Mouse (Mus musculus): ENCODE data around the gene Ano7. TPM values are rescaled to one million over a fixed set of nuclear protein-coding genes. Genes with fewer than 3 reads are reported as not detected.

Gene Ano7
- total and polyA plus RNA-seq, 2 experiments from 2014 or later: 2.2 to 3.0 TPM

DNA sequence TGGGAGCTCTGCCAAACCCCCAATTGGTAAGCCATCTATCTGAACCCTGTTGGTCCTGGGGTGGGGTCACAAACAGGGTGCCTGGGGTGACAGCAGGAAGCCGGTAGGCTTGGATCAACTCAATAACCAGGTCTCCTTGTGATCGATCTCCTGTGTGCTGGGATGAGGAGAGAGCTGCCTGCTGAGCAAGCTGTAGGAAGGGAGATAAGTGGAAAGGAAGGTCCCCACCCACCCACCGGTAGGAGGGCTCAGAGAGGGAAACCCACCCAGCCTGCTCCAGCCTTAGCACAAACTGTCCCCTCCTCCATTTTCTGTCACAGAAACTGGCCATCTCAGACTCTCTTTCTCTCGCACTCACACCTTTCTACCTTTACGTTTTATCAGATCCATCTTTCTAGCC, 3.6 kb downstream of the Ano7 start:
- Histone ChIP-seq H3K9me3 (ENCODE audit: low read length) (no peaks in the 10 kb centered on the region), H3K27me3 (ENCODE audit: insufficient read depth, low read length) (no peaks in the 10 kb centered on the region), H3K9ac (replicated peaks; ENCODE audit: low read length, poor library complexity, severe bottlenecking) (no peak overlapping the region), H3K4me3 (ENCODE audit: low read depth, low read length) (no peak overlapping the region), H3K36me3 (ENCODE audit: insufficient read depth, low read length) (no peaks in the 10 kb centered on the region), H3K27ac (ENCODE audit: low read depth, low read length) (no peak overlapping the region), H3K4me1 (ENCODE audit: insufficient read depth, low read length) (no peaks in the 10 kb centered on the region), H3K4me2 (ENCODE audit: low read depth, low read length, poor library complexity, severe bottlenecking) (no peak overlapping the region)
- DNase-seq (ENCODE audit: low spot score) (no peak), ATAC-seq (ENCODE audit: low FRiP score) (no peak)
- WGBS: 70% methylated on average over 5 of the region's 5 CpGs
- no peak for TF ChIP-seq CTCF (IDR thresholded peaks at IDR 0.05)

GRCm38 (mm10) chr1:93379117-93379516, 5.4 kb downstream of the Ano7 start:
- H3K4me3 ChIP-seq (ENCODE audit: low read depth, low read length): no peak overlapping the region
- H3K9ac ChIP-seq (replicated peaks; ENCODE audit: low read length, poor library complexity, severe bottlenecking): no peak overlapping the region
- H3K9me3 ChIP-seq (ENCODE audit: low read length): no peaks in the 10 kb centered on the region
- no peak overlapping the region for H3K4me2 ChIP-seq (ENCODE audit: low read depth, low read length, poor library complexity, severe bottlenecking)
- no peaks in the 10 kb centered on the region for H3K4me1 ChIP-seq (ENCODE audit: insufficient read depth, low read length)
- WGBS: 79% methylated on average over 5 of the region's 5 CpGs
- no peaks in the 10 kb centered on the region for H3K27me3 ChIP-seq (ENCODE audit: insufficient read depth, low read length)
- no peak overlapping the region for H3K27ac ChIP-seq (ENCODE audit: low read depth, low read length)
- DNase-seq (ENCODE audit: low spot score) (no peak), ATAC-seq (ENCODE audit: low FRiP score) (no peak)
- no peak for TF ChIP-seq CTCF (IDR thresholded peaks at IDR 0.05)
- H3K36me3 ChIP-seq (ENCODE audit: insufficient read depth, low read length): no peaks in the 10 kb centered on the region

DNA sequence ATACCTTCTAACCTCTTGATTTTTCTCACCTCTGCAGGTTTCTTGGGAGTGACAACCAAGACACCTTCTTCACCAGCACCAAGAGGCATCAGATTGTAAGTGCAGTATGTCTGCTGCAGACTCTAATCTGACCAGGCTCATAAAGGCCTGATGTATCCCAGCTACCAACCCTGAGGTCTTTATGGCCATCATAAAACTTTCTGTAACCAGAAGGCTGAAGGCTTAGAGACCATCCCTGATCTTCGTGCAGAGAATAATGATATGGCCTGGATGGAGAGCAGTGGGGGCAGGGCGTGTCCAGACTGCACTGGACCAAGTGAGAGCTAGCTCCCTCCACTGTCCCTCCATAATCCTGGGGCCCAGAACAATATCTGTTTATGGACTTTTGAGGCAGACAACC, 13.5 kb downstream of the Ano7 start:
- Histone ChIP-seq H3K9ac (replicated peaks; ENCODE audit: low read length, poor library complexity, severe bottlenecking) (no peak overlapping the region), H3K27ac (ENCODE audit: low read depth, low read length) (no peak overlapping the region), H3K36me3 (ENCODE audit: insufficient read depth, low read length) (no peaks in the 10 kb centered on the region), H3K4me2 (ENCODE audit: low read depth, low read length, poor library complexity, severe bottlenecking) (no peak overlapping the region), H3K4me1 (ENCODE audit: insufficient read depth, low read length) (no peaks in the 10 kb centered on the region), H3K4me3 (ENCODE audit: low read depth, low read length) (no peak overlapping the region), H3K9me3 (ENCODE audit: low read length) (no peaks in the 10 kb centered on the region), H3K27me3 (ENCODE audit: insufficient read depth, low read length) (no peaks in the 10 kb centered on the region)
- 83% methylated on average over 2 of the region's 2 CpGs for WGBS
- TF ChIP-seq CTCF (IDR thresholded peaks at IDR 0.05): no peak
- ATAC-seq (ENCODE audit: low FRiP score): no peak
- no peak for DNase-seq (ENCODE audit: low spot score)

- Histone ChIP-seq H3K27ac (ENCODE audit: low read depth, low read length) (no peak overlapping the region), H3K27me3 (ENCODE audit: insufficient read depth, low read length) (no peaks in the 10 kb centered on the region), H3K4me3 (ENCODE audit: low read depth, low read length) (no peak overlapping the region), H3K4me2 (ENCODE audit: low read depth, low read length, poor library complexity, severe bottlenecking) (no peak overlapping the region), H3K4me1 (ENCODE audit: insufficient read depth, low read length) (no peaks in the 10 kb centered on the region), H3K9ac (replicated peaks; ENCODE audit: low read length, poor library complexity, severe bottlenecking) (no peak overlapping the region), H3K36me3 (ENCODE audit: insufficient read depth, low read length) (no peaks in the 10 kb centered on the region), H3K9me3 (ENCODE audit: low read length) (no peaks in the 10 kb centered on the region)
- no peak for ATAC-seq (ENCODE audit: low FRiP score)
- no peak for DNase-seq (ENCODE audit: low spot score)
- no peak for TF ChIP-seq CTCF (IDR thresholded peaks at IDR 0.05)
- 67% methylated on average over 2 of the region's 2 CpGs for WGBS
Measured at GRCm38 (mm10) chr1:93388906-93389305, 15.2 kb downstream of the Ano7 start.

GRCm38 (mm10) chr1:93401191-93402052, 27.7 kb downstream of the Ano7 start:
- H3K4me1 ChIP-seq (ENCODE audit: insufficient read depth, low read length): no peaks in the 10 kb centered on the region
- peak; percentile 36; the same call in 1 of the 2 replicates for ATAC-seq (ENCODE audit: low FRiP score)
- H3K27me3 ChIP-seq (ENCODE audit: insufficient read depth, low read length): no peaks in the 10 kb centered on the region; the same call in 1 of the 2 replicates
- H3K4me3 ChIP-seq (ENCODE audit: low read depth, low read length): peak overlapping the region; percentile 27
- H3K4me2 ChIP-seq (ENCODE audit: low read depth, low read length, poor library complexity, severe bottlenecking): peak overlapping the region; percentile 46
- peaks cover 3% of the 10 kb centered on the region; the same call in 1 of the 2 replicates for H3K36me3 ChIP-seq (ENCODE audit: insufficient read depth, low read length)
- no peak overlapping the region for H3K27ac ChIP-seq (ENCODE audit: low read depth, low read length)
- no peak overlapping the region for H3K9ac ChIP-seq (replicated peaks; ENCODE audit: low read length, poor library complexity, severe bottlenecking)
- TF ChIP-seq CTCF (IDR thresholded peaks at IDR 0.05): no peak
- WGBS: 25% methylated on average over 37 of the region's 38 CpGs
- no peaks in the 10 kb centered on the region for H3K9me3 ChIP-seq (ENCODE audit: low read length)
- DNase-seq (ENCODE audit: low spot score): no peak

DNA sequence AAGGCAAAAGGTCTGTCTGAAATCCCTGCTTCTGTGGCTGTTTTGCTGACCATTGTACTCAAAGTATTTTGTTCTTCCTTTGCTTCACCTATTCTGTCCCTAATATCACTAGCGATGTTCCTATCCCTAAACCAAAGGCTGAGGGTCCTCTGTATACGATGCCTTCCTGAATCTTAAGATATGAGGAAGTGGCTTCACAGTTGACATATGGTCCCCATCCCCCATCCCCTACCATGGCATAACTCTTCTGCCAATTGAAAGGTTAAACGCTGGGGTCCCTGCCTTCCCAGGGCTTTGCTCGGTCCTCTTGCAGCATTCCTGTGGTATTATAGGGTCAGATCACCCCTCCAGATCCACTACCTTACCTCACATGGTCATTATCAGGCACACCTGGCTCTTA, 29.7 kb downstream of the Ano7 start:
- Histone ChIP-seq H3K27ac (ENCODE audit: low read depth, low read length) (no peak overlapping the region), H3K9ac (replicated peaks; ENCODE audit: low read length, poor library complexity, severe bottlenecking) (no peak overlapping the region), H3K9me3 (ENCODE audit: low read length) (no peaks in the 10 kb centered on the region), H3K4me2 (ENCODE audit: low read depth, low read length, poor library complexity, severe bottlenecking) (no peak overlapping the region), H3K36me3 (ENCODE audit: insufficient read depth, low read length) (peaks cover 16% of the 10 kb centered on the region), H3K4me1 (ENCODE audit: insufficient read depth, low read length) (no peaks in the 10 kb centered on the region), H3K4me3 (ENCODE audit: low read depth, low read length) (no peak overlapping the region), H3K27me3 (ENCODE audit: insufficient read depth, low read length) (no peaks in the 10 kb centered on the region; the same call in 1 of the 2 replicates)
- no peak for TF ChIP-seq CTCF (IDR thresholded peaks at IDR 0.05)
- ATAC-seq (ENCODE audit: low FRiP score): no peak
- WGBS: 91% methylated on average over 4 of the region's 4 CpGs
- no peak for DNase-seq (ENCODE audit: low spot score)
